Mouse (Mus musculus) embryo, embryonic 9.5 days (tissue): ENCODE data around the gene Gm17657.
A peak's percentile ranks its signal among the peaks of the same experiment; 100 is the strongest.
"Not testable (repeated sequence)": the region's sequence is repeated elsewhere in the genome, so short reads cannot be mapped to it uniquely, and the experiment has no call there.

Experiments
- DNase-seq: peaks from one replicate; pipeline ENCODE4 v3.0.0-alpha.2; 2017; ENCODE audit errors: extremely low spot score

The Gm17657 gene

GRCm38 (mm10) chr17:29502005-29502668, 47.3 kb downstream of the Gm17657 start:
- no peak for DNase-seq

GRCm38 (mm10) chr17:29500802-29501469, 48.5 kb downstream of the Gm17657 start:
- DNase-seq, result no peak

- DNase-seq, result no peak
Measured at GRCm38 (mm10) chr17:29500243-29500740, 49.1 kb downstream of the Gm17657 start.

DNA sequence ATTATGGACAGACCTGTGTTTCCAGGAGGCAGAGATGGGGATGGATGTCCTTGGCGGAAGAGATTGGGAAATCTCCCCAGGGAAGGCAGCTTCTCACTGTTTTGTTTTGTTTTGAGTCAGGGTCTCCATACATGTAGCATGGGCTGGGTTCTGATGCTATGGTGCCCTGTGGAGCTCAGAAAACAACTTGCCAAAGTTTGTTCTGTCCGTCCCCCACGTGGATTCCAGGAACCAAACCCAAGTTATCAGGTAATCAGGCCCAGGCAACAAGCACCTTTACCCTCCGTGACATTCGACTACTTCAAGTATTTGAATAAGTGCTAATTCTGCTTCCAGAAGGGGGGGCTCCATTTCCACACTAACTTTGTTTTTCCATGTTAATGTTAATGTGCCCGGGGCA, 49.9 kb downstream of the Gm17657 start:
- DNase-seq, result no peak

GRCm38 (mm10) chr17:29498952-29499351, 50.5 kb downstream of the Gm17657 start:
- not testable (repeated sequence) for DNase-seq

- no peak for DNase-seq
Measured at GRCm38 (mm10) chr17:29498028-29498427, 51.4 kb downstream of the Gm17657 start.

DNA sequence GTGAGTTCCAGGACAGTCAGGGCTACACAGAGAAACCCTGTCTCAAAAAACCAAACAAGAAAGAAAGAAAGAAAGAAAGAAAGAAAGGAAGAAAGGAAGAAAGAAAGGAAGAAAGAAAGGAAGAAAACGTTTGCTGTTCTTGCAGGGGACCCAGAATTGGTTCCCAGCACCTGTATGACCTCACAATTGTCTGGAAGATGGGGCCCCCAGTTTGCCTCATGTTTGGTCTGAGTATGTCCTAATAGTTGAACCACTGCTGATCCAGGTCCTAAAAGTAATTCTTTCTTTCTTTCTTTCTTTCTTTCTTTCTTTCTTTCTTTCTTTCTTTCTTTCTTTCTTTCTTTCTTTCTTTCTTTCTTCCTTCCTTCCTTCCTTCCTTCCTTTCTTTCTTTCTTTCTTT, 52.0 kb downstream of the Gm17657 start:
- not testable (repeated sequence) for DNase-seq

- no peak for DNase-seq
Measured at GRCm38 (mm10) chr17:29497071-29497354, 52.4 kb downstream of the Gm17657 start.

GRCm38 (mm10) chr17:29496211-29497070, 53.0 kb downstream of the Gm17657 start:
- no peak for DNase-seq

GRCm38 (mm10) chr17:29494732-29495076, 54.7 kb downstream of the Gm17657 start:
- DNase-seq, result no peak

DNA sequence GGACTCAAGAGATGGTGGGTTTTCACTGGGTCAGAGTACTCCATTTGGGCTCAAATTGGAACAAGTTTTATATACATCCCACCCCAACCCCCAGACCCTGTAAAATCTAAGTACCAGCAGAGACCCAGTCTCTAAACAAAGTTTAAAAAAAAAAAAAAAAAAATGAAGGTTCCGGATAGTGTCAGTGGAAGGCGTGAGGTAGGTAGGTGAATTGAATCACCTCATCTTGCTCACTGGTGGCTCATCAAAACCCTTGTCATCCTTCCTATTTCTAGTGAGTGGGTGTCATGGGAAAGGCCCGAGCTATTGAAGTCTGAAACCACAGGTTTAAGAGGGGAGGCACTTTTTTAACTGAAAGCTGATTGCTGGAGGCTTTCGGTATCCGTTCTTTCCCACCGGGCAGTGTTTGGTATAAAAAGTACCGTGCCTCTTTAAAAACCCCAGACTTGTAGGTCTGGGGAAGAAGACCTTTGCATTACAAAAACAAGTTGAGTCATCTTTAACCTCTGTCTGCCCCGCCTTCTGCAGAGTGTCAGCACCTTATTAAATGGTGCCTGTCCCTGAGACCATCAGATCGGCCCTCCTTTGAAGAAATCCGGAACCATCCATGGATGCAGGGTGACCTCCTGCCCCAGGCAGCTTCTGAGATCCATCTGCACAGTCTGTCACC, 55.2 kb downstream of the Gm17657 start:
- DNase-seq, result no peak

GRCm38 (mm10) chr17:29493461-29493980, 55.9 kb downstream of the Gm17657 start:
- DNase-seq, result no peak

GRCm38 (mm10) chr17:29492269-29493191, 56.9 kb downstream of the Gm17657 start:
- DNase-seq, result peak; percentile 81

DNA sequence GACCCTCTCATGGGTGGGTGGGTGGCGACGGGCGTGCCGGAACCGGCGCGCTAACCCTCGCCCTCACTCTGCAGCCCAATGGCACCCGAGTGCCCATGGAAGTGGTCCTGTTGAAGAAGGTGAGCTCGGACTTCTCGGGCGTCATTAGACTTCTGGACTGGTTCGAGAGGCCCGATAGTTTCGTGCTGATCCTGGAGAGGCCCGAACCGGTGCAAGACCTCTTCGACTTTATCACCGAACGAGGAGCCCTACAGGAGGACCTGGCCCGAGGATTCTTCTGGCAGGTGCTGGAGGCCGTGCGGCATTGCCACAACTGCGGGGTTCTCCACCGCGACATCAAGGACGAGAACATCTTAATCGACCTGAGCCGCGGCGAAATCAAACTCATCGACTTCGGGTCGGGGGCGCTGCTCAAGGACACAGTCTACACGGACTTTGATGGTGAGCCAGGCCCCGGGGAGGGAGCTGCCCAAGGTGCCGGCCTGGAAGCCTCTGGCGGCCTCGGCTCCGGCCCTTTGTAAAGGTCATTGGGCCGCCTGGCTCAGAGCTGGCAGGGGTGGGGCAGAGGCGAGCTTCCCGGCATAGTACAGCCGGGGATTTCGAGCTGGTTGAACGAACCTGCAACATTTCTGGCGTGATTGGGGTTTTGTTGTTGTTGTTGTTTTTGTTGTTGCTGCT, 57.7 kb downstream of the Gm17657 start:
- DNase-seq, result peak; percentile 55

DNA sequence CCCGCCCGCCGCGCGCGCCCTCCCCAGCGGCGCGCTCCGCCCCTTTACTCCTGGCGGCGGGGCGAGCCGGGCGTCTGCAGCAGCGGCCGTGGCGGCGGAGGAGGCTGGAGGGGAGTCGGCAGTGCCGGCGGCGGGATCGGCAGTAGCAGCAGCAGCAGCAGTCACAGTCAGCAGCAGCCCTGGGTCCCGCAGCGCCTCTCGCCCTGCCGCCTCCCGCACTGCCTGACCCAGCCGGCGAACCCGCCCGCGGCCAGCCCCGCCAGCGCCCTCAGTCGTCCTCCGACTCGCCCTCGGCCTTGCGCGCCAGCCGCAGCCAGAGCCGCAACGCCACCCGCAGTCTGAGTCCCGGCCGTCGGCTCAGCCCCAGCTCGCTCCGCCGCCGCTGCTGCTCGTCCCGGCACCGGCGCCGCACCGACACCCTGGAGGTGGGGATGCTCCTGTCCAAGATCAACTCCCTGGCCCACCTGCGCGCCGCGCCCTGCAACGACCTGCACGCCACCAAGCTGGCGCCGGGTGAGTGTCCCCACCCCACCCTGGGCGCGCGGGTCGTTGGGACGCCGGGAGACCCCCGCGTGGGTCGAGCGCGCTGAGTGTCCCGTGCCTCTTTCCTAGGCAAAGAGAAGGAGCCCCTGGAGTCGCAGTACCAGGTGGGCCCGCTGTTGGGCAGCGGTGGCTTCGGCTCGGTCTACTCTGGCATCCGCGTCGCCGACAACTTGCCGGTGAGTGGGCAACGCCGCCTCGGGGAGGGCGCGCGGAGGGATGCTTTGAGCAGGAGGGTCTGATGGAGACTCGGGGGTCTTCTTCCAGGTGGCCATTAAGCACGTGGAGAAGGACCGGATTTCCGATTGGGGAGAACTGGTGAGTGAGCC, 58.5 kb downstream of the Gm17657 start, which contains the start of gene Pim1:
Gene Pim1, plus strand, starts transcription at position 41 of the 869 bp plus-strand sequence.
- no peak for DNase-seq

DNA sequence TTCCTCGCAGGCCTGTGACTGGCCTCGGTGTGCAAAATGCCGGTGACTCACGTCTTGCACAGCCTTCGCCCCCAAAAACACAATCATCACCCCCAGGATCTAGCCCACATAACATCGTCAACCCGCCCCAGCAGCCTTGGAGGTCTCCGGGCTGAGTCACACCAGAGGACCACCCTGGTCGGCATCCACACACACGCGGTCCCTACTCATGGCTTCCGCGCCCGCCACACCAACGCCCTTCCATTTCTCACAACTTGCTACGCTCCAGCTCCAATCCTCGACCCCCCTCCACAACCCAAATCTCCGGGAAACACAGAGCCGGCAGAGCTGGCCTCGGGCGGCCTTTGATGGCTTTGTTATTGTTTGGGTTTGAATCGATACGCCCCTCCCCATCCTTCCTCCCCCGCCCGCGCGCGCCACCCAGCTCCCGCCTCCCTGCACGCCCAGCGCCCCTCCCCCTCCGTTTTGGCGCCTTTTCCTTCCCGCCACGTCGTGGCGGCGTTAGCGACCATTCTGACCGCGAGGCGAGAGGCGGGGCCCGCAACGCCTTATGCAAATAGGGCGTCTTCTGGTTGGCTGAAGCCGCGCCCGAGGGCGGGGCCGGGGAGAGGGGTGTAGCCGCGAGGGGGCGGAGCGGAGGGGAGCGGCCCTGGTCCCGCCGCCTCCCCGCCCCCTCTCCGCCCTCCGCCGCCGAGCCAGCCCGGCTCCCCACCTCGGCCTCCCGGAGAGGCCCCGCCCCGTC, 59.3 kb downstream of the Gm17657 start:
- peak; percentile 100 for DNase-seq

DNA sequence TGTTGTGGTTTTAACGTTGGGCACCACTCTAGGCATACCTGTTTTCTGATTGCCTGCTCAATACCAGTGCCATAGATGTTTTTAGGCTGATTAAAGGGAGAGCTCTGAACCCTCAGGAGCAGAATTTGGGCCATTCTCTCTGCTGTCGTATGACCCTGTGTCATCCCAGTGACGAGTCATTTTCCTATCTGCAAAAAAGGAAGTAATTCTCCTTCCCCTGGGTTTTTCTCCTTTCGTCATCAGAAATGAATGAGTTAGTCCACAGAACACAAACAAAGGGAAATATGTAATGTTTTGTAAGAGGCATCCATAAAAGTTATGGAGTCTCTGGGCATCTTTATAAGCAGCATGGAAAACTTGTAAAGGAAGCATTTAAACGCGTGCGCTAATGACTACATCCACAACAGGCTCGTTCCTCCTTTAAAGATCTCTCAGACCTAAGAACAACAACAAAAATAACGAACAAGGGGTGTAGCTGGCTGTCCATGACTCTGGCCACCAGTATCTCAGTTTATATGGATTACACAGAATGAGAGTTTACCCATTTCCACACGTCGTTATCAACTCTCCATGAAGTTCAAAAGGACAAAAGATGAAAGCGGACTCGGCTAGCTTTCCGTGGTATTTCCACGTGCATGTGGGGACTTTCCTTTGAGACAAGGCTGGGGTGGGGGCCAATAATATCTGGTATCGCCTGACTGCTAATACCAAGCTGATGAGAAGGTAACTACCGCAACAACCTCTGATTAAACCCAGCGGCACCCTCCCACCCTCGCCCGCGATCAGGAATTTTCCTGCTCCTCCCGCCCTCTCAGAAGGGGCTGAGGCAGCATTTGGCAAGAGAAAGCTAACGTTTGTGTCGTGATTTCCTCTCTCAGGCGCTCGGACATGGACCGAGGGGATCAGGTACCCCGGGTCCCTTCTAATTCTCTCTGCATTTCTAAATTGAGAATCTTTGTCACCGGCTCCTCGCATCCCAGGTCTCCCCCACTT, 60.2 kb downstream of the Gm17657 start:
- no peak for DNase-seq
